Mouse (Mus musculus): ENCODE results near the gene Arglu1. TPM values are rescaled to one million over a fixed set of nuclear protein-coding genes. Genes with fewer than 3 reads are reported as not detected.
A peak's percentile ranks its signal among the peaks of the same experiment; 100 is the strongest.

The Arglu1 gene
- polyA plus RNA-seq, 1 experiment from 2014 or later: 144 TPM

DNA sequence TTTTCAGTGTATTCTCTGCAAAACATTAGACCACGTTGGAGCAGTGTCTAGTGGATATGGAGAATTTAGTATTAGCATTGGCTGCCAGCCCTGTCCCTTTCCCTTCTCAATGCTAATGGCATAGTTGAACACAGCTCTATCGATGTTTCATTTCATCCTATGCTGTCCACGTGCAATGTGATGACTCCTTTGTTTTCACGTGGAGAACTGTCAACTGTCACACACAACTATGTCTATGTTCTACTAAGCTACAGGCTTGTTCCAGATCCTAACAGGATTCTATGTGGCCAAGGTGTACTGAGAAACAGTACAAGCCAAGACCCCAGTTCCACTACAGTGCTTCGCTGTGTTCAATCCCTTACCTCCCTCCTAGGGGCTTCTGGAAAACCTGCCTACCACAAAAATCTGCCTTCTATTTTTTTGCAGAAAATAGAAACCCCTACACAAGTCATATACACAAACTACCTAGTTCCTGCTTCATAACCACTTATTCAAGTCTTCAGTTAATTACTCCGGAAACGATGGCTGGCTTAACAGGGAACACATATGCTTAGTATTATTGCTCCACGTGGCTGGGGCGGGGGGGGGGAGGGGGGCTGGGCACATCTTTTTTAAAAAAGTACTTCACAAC is 1.4 kb downstream of the Arglu1 start:
- ATAC-seq (ENCODE audit: insufficient number of reproducible peaks, low FRiP score, low TSS enrichment, low read depth): no peak
- no peak overlapping the region for H3K27ac ChIP-seq (replicated peaks)

DNA sequence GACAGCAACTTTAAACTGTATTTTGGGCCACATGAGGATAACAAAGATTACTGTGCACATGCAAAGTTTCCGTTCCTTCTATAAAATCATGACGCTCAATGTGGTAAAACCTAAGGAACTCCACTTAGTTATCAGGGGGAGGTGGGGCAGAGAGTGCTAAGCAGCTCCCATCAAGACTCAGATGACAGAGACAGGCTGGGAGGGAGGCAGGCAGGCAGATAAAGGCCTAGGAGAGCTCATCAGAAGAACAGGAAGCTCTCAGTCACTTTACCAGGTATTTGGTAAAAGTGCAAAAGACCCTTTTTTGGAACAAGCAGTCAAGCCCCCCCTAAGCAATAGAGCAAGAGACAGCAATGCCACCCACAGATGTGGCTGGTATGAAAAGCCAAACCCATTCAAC is 4.8 kb downstream of the Arglu1 start:
- no peak for ATAC-seq (ENCODE audit: insufficient number of reproducible peaks, low FRiP score, low TSS enrichment, low read depth)
- Histone ChIP-seq H3K36me3 (peaks cover 14% of the 10 kb centered on the region), H3K4me2 (replicated peaks) (no peak overlapping the region), H3K27me3 (no peaks in the 10 kb centered on the region), H3K9me3 (replicated peaks) (no peaks in the 10 kb centered on the region), H3K4me1 (peaks cover 29% of the 10 kb centered on the region), H3K4me3 (replicated peaks) (no peak overlapping the region), H3K9ac (no peak overlapping the region), H3K27ac (replicated peaks) (no peak overlapping the region)
- WGBS: 74% methylated on average over 2 of the region's 2 CpGs

More for the DNA sequence above, 1.4 kb downstream of the Arglu1 start:
- Histone ChIP-seq H3K4me1 (peaks cover 31% of the 10 kb centered on the region), H3K9ac (peak overlapping the region; percentile 99), H3K27me3 (no peaks in the 10 kb centered on the region), H3K36me3 (no peaks in the 10 kb centered on the region), H3K4me3 (replicated peaks) (peak overlapping the region; percentile 91), H3K9me3 (replicated peaks) (no peaks in the 10 kb centered on the region), H3K4me2 (replicated peaks) (peak overlapping the region; percentile 68)
- WGBS: 7% methylated on average over 9 of the region's 9 CpGs

DNA sequence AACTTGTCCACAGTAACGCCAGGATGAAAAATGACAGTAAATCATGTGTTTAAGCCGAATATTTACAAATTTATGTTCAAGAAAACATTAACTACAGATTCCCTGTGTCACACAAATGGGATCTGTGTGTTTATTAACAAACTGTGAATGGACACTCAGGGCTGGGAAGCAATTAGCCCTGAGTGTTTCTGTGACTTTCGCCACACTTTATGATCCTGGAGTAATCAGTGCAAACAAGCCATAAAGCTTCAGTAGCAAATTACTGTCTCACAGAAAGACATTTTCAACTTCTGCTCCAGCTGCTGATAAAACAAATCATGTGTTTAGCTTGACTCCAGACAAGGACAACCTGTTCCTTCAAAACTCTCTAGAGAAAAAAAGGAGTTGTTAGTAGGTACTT is 7.6 kb downstream of the Arglu1 start:
- 92% methylated on average over 3 of the region's 3 CpGs for WGBS
- peaks cover 15% of the 10 kb centered on the region for H3K4me1 ChIP-seq
- H3K4me3 ChIP-seq (replicated peaks): no peak overlapping the region
- H3K4me2 ChIP-seq (replicated peaks): no peak overlapping the region
- no peak for ATAC-seq (ENCODE audit: insufficient number of reproducible peaks, low FRiP score, low TSS enrichment, low read depth)
- no peaks in the 10 kb centered on the region for H3K27me3 ChIP-seq
- H3K27ac ChIP-seq (replicated peaks): no peak overlapping the region
- no peaks in the 10 kb centered on the region for H3K9me3 ChIP-seq (replicated peaks)
- peaks cover 34% of the 10 kb centered on the region for H3K36me3 ChIP-seq
- H3K9ac ChIP-seq: no peak overlapping the region

DNA sequence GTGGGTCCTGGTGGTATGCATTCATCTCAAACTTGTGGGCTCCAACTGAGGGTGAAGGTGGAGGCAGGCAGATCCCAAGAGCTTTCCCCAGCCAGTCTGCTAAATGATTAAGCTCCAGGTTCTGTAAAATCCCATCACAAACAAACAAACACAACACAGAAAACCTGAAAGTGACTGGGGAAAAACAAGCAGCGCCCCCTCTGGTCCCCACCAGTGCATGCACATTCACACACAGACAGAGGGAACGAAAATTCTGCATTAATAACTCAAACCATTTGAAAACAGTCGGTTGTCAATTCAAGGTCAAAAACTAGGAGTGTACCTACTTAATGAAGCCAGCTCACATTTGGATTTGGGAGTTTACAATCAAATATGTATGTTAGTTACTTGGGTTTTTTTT is 12.1 kb downstream of the Arglu1 start:
- Histone ChIP-seq H3K9me3 (replicated peaks) (no peaks in the 10 kb centered on the region), H3K4me1 (no peaks in the 10 kb centered on the region), H3K9ac (no peak overlapping the region), H3K36me3 (peaks cover 57% of the 10 kb centered on the region), H3K27me3 (no peaks in the 10 kb centered on the region), H3K4me2 (replicated peaks) (no peak overlapping the region), H3K27ac (replicated peaks) (no peak overlapping the region), H3K4me3 (replicated peaks) (no peak overlapping the region)
- ATAC-seq (ENCODE audit: insufficient number of reproducible peaks, low FRiP score, low TSS enrichment, low read depth): no peak
- WGBS: 87% methylated on average over 3 of the region's 3 CpGs

DNA sequence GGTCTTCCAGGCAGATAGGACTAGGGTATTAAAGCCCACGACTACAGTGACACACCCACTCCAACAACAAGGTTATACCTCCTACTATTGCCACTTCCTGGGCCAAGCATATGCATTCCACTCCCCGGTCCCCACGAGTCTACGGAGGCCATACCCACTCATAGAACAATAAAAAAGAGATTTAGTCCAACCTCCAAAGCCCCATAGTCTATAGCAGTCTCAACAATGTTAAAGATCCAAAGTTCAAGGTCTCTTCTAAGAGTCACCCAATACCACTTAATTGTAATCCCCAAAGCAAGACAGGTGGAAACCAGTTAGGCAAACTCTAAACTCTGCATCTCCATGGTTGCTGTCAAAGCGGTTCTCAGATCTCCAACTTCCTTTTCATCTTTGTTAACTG is 15.5 kb downstream of the Arglu1 start:
- ATAC-seq (ENCODE audit: insufficient number of reproducible peaks, low FRiP score, low TSS enrichment, low read depth): no peak
- Histone ChIP-seq H3K36me3 (peaks cover 44% of the 10 kb centered on the region), H3K9ac (no peak overlapping the region), H3K27ac (replicated peaks) (no peak overlapping the region), H3K4me3 (replicated peaks) (no peak overlapping the region), H3K4me2 (replicated peaks) (no peak overlapping the region), H3K9me3 (replicated peaks) (no peaks in the 10 kb centered on the region), H3K4me1 (no peaks in the 10 kb centered on the region), H3K27me3 (no peaks in the 10 kb centered on the region)
- 80% methylated on average over 5 of the region's 5 CpGs for WGBS

DNA sequence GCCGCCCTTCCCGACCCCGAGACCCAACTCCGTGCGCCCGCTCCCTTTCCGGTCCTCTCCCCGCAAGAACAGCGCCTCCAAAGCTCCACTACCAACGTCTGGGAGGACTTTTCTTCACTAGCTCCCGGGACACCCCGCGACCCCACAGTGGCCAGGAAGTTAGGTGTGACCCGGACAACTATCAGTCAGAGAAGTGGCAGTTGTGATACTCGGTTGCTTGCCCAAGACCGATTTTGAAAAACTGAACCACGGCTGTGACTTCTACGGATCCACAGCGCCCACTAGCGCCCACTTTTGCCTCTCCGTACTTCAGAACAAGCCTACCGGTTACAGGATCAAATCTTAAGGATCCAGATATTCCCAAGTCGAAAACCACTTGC is 28.6 kb downstream of the Arglu1 start:
- Histone ChIP-seq H3K4me3 (replicated peaks) (peak overlapping the region; percentile 89), H3K4me1 (peaks cover 13% of the 10 kb centered on the region; the same call in 1 of the 2 replicates), H3K27me3 (no peaks in the 10 kb centered on the region), H3K9me3 (replicated peaks) (no peaks in the 10 kb centered on the region), H3K27ac (replicated peaks) (peak overlapping the region; percentile 83), H3K36me3 (no peaks in the 10 kb centered on the region), H3K4me2 (replicated peaks) (peak overlapping the region; percentile 84), H3K9ac (peak overlapping the region; percentile 63)
- WGBS: under 1% methylated on average over 23 of the region's 23 CpGs
- peak; percentile 22 for ATAC-seq (ENCODE audit: insufficient number of reproducible peaks, low FRiP score, low TSS enrichment, low read depth)

DNA sequence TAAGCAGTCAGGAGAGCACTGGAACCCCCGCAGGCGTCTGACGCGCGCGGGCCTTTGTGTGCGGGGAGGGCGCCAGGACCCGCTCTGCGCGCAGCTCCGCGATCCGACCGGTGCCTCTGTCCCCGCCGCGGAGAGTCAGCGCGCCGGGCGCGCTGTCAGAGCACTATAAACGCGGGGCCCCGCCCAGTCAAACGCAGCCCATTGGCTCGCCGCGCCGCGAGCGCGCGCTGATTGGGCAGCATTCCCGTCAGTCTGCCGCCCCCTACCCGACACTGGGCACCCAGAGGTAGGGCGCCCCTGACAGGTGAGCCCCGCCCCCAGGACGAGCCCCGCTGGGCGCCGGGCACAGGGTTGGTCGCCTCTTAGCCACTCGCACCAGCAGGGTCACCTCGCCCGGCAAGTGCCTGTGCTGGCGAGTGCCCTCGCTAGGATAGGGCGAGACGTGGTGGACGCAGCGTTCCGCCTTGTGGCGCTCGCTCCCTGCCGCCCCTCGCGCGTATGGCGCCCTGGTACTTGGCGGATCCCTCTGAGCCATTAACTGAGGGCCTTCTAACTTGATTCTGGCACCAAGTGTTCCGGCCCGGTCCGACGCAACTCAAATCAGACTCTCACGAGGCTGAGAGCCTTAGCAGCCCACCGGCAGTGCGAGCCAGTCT is 29.1 kb downstream of the Arglu1 start, which contains the start of gene Efnb2:
TSS of gene Efnb2 (minus strand) at position 140 of the 656 bp plus-strand sequence.
- peak within 1 kb of the TSS; percentile 75 for H3K9ac ChIP-seq
- no peaks in the 10 kb centered on the region for H3K36me3 ChIP-seq
- peak within 1 kb of the TSS; percentile 89 for H3K27ac ChIP-seq (replicated peaks)
- peak within 1 kb of the TSS; percentile 84 for H3K4me2 ChIP-seq (replicated peaks)
- peaks cover 18% of the 10 kb centered on the region; the same call in 1 of the 2 replicates for H3K4me1 ChIP-seq
- no peaks in the 10 kb centered on the region for H3K27me3 ChIP-seq
- under 1% methylated on average over 59 of the region's 70 CpGs for WGBS
- peak; percentile 93 for ATAC-seq (ENCODE audit: insufficient number of reproducible peaks, low FRiP score, low TSS enrichment, low read depth)
- peak within 1 kb of the TSS; percentile 89 for H3K4me3 ChIP-seq (replicated peaks)
- no peaks in the 10 kb centered on the region for H3K9me3 ChIP-seq (replicated peaks)

DNA sequence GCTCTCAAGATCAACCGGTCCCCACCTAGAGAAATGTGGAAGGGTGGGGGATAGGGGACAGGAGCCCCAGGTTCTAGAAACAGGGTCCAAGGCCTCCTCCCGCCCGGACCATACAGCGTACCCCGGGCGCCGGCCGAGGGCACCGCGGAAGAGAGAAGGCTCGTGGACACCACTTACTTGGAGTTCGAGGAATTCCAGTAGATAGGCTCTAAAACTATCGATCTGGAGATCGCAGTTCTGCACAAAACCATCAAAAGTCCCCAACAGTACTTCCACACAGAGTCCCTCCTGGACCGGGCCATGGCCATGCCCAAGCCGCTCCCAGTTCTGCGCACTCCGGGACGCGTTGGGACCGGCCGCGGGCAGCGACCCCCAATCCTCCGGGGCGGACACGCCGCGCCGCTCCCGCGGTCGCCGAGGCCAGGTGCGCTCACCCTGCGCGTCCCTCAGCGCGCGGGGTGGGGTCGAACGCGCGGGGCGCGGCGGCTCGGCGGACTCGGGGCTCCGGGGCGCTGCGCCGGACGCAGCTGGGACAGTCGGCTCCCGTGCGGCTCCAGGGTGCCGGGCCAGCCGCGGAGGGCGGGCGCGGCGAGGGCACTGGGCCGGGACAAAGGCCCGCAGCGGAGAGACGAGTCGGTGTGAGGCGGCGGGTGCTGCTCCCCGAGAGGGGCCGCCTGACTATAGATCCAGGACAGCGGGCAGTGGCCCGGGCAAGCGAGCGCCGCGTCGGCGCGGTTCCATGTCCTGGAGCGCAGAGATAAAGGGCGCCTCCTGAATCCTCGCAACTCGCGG is 29.8 kb downstream of the Arglu1 start:
- Histone ChIP-seq H3K27me3 (no peaks in the 10 kb centered on the region), H3K4me3 (replicated peaks) (peak overlapping the region; percentile 89), H3K9me3 (replicated peaks) (no peaks in the 10 kb centered on the region), H3K27ac (replicated peaks) (peak overlapping the region; percentile 89), H3K4me2 (replicated peaks) (peak overlapping the region; percentile 84), H3K9ac (peak overlapping the region; percentile 75), H3K36me3 (no peaks in the 10 kb centered on the region), H3K4me1 (peaks cover 26% of the 10 kb centered on the region)
- ATAC-seq (ENCODE audit: insufficient number of reproducible peaks, low FRiP score, low TSS enrichment, low read depth): peak; percentile 24
- WGBS: under 1% methylated on average over 88 of the region's 88 CpGs

DNA sequence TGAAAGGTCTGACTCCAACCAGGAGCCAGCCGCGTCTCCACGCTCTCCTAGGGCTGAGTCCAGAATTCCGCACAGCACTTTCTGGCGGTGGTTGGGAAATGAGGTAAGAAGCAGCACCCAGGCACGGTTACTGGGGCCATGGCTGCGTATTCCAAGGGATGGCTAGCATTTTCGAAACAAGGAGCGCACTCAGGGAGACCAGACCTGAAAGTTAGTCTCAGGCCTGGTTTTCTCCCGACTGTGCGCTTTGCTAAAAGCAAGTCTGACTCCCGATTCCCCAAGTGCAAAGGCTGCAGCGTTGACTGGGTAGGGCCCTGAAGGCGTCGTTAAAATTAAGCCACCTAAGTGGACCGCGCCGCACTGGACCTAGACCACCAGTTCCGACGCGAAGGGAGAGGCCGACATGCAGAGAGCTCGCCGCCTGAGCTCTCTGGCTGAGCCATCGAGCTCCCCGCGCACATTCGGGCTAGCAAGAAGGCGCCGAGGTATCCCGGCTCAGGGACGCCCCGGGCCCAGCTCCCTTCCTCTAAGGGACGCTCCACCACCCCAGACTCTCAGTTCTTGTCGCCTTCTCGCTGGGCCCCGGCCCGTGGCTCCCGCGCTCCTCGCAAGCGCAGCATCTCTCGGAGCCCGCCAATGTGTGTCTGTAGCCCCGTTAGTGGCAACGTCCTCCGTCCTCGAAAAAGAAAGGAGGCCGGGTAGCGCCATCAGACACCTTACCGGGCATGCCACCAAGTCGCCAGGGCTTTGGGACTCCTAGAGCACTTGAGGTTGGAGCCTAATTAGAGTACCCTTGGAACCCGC is 30.6 kb downstream of the Arglu1 start:
- no peak for ATAC-seq (ENCODE audit: insufficient number of reproducible peaks, low FRiP score, low TSS enrichment, low read depth)
- WGBS: under 1% methylated on average over 53 of the region's 53 CpGs
- peak overlapping the region; percentile 84 for H3K4me2 ChIP-seq (replicated peaks)
- peaks cover 32% of the 10 kb centered on the region for H3K4me1 ChIP-seq
- H3K9ac ChIP-seq: peak overlapping the region; percentile 75
- H3K4me3 ChIP-seq (replicated peaks): peak overlapping the region; percentile 89
- H3K27me3 ChIP-seq: no peaks in the 10 kb centered on the region
- H3K9me3 ChIP-seq (replicated peaks): no peaks in the 10 kb centered on the region
- H3K36me3 ChIP-seq: no peaks in the 10 kb centered on the region
- H3K27ac ChIP-seq (replicated peaks): peak overlapping the region; percentile 89

DNA sequence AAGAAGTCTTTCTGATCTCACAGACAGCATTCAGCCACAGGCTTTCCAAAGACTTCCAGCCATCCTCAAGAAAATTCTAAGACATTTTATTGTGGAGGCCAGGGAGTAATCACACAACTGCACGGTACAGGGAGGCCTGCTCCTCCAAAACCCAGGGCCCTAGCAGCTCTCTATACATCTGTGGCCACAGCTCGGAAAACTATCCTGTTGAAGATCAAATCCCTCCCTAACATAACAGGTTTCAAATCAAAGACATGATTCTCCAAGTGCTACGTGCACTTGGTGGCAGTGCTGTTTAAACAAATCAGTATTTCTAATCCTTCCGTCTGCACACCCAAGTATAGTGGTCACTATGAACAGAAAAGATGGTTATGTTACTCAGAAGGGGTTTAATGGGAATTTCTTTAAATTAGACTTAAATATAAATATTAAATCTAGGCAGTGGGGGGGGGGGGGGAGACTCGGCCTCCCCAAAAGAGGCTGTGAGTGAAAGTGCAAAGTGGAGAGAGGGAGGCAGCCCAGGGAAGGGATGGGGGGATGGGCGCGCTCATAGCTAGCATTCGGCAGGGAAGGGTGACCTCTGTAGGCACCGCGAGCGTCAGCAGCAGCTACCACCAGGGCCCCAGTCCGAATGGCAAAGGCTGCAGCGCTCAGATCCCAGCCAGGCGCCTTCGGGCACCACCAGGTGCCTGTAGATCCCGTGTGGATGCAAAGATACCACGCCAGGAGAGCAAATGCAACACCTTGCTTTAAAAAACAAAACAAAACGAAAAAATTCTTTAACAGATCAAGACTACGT is 31.7 kb downstream of the Arglu1 start:
- Histone ChIP-seq H3K36me3 (no peaks in the 10 kb centered on the region), H3K27me3 (no peaks in the 10 kb centered on the region), H3K9ac (peak overlapping the region; percentile 75), H3K9me3 (replicated peaks) (no peaks in the 10 kb centered on the region), H3K4me3 (replicated peaks) (peak overlapping the region; percentile 89), H3K4me1 (peaks cover 43% of the 10 kb centered on the region), H3K27ac (replicated peaks) (peak overlapping the region; percentile 89), H3K4me2 (replicated peaks) (peak overlapping the region; percentile 84)
- WGBS: 3% methylated on average over 19 of the region's 19 CpGs
- peak; percentile 64 for ATAC-seq (ENCODE audit: insufficient number of reproducible peaks, low FRiP score, low TSS enrichment, low read depth)

Measured in embryonic facial prominence, embryonic 15.5 days (tissue).